Mouse (Mus musculus): Measurements from ENCODE around the gene Olfr275. TPM values are rescaled to one million over a fixed set of nuclear protein-coding genes. Genes with fewer than 3 reads are reported as not detected.
A peak's percentile ranks its signal among the peaks of the same experiment; 100 is the strongest.
"Not testable (repeated sequence)": the region's sequence is repeated elsewhere in the genome, so short reads cannot be mapped to it uniquely, and the experiment has no call there.

Olfr275 gene
- polyA plus RNA-seq (2015; fragmentation: Nextera tagmentation; extraction: Ambion mirVana) = not detected in 2 replicates

- H3K4me1 ChIP-seq (replicated peaks; ENCODE audit: control insufficient read depth, insufficient read depth, low read length) = no peaks in the 10 kb centered on the region
- no peak for TF ChIP-seq CTCF (IDR thresholded peaks at IDR 0.05; ENCODE audit: low read depth)
- no peaks in the 10 kb centered on the region for H3K9me3 ChIP-seq (ENCODE audit: control insufficient read depth)
- H3K27me3 ChIP-seq (replicated peaks; ENCODE audit: control insufficient read depth, insufficient read depth, low read length) = no peaks in the 10 kb centered on the region
- no peak within 1 kb of the TSS for H3K27ac ChIP-seq (ENCODE audit: low read depth, low read length)
- 85% methylated on average over 2 of the region's 2 CpGs for WGBS
- H3K36me3 ChIP-seq (ENCODE audit: control insufficient read depth, insufficient read depth) = no peaks in the 10 kb centered on the region
- H3K4me2 ChIP-seq (replicated peaks; ENCODE audit: low read depth) = no peak within 1 kb of the TSS
- H3K9ac ChIP-seq (ENCODE audit: low read depth, low read length) = no peak within 1 kb of the TSS
- ATAC-seq = no peak
- H3K4me3 ChIP-seq (ENCODE audit: low read depth, low read length) = no peak within 1 kb of the TSS
Measured at GRCm38 (mm10) chr4:52814304-52814703, at the start of gene Olfr275. Gene Olfr275, plus strand, starts transcription at chr4:52814604.

GRCm38 (mm10) chr4:52765612-52766011 is 48.8 kb upstream of the Olfr275 start:
- no peak for ATAC-seq
- Histone ChIP-seq H3K9me3 (ENCODE audit: control insufficient read depth) (no peaks in the 10 kb centered on the region), H3K36me3 (ENCODE audit: control insufficient read depth, insufficient read depth) (no peaks in the 10 kb centered on the region), H3K4me2 (replicated peaks; ENCODE audit: low read depth) (no peak overlapping the region), H3K27me3 (replicated peaks; ENCODE audit: control insufficient read depth, insufficient read depth, low read length) (no peaks in the 10 kb centered on the region), H3K4me3 (ENCODE audit: low read depth, low read length) (no peak overlapping the region), H3K27ac (ENCODE audit: low read depth, low read length) (no peak overlapping the region), H3K4me1 (replicated peaks; ENCODE audit: control insufficient read depth, insufficient read depth, low read length) (no peaks in the 10 kb centered on the region), H3K9ac (ENCODE audit: low read depth, low read length) (no peak overlapping the region)
- WGBS = 80% methylated on average over 6 of the region's 6 CpGs
- no peak for TF ChIP-seq CTCF (IDR thresholded peaks at IDR 0.05; ENCODE audit: low read depth)

GRCm38 (mm10) chr4:52772186-52772585 is 42.2 kb upstream of the Olfr275 start:
- Histone ChIP-seq H3K27ac (ENCODE audit: low read depth, low read length) (no peak overlapping the region), H3K4me3 (ENCODE audit: low read depth, low read length) (no peak overlapping the region), H3K9me3 (ENCODE audit: control insufficient read depth) (no peaks in the 10 kb centered on the region), H3K4me1 (replicated peaks; ENCODE audit: control insufficient read depth, insufficient read depth, low read length) (no peaks in the 10 kb centered on the region), H3K36me3 (ENCODE audit: control insufficient read depth, insufficient read depth) (no peaks in the 10 kb centered on the region), H3K27me3 (replicated peaks; ENCODE audit: control insufficient read depth, insufficient read depth, low read length) (no peaks in the 10 kb centered on the region), H3K9ac (ENCODE audit: low read depth, low read length) (no peak overlapping the region), H3K4me2 (replicated peaks; ENCODE audit: low read depth) (no peak overlapping the region)
- ATAC-seq = no peak
- TF ChIP-seq CTCF (IDR thresholded peaks at IDR 0.05; ENCODE audit: low read depth) = no peak
- 75% methylated on average over 5 of the region's 5 CpGs for WGBS

- Histone ChIP-seq H3K4me1 (replicated peaks; ENCODE audit: control insufficient read depth, insufficient read depth, low read length) (no peaks in the 10 kb centered on the region), H3K4me2 (replicated peaks; ENCODE audit: low read depth) (no peak overlapping the region), H3K27me3 (replicated peaks; ENCODE audit: control insufficient read depth, insufficient read depth, low read length) (no peaks in the 10 kb centered on the region), H3K27ac (ENCODE audit: low read depth, low read length) (no peak overlapping the region), H3K4me3 (ENCODE audit: low read depth, low read length) (no peak overlapping the region), H3K9me3 (ENCODE audit: control insufficient read depth) (no peaks in the 10 kb centered on the region), H3K36me3 (ENCODE audit: control insufficient read depth, insufficient read depth) (no peaks in the 10 kb centered on the region), H3K9ac (ENCODE audit: low read depth, low read length) (no peak overlapping the region)
- TF ChIP-seq CTCF (IDR thresholded peaks at IDR 0.05; ENCODE audit: low read depth) = no peak
- WGBS = 59% methylated on average over 3 of the region's 3 CpGs
- ATAC-seq = peak; percentile 95
Measured at GRCm38 (mm10) chr4:52800013-52800412, 14.4 kb upstream of the Olfr275 start.

GRCm38 (mm10) chr4:52811871-52812270 is 2.5 kb upstream of the Olfr275 start:
- WGBS = 23% methylated on average over 2 of the region's 2 CpGs
- no peak overlapping the region for H3K4me2 ChIP-seq (replicated peaks; ENCODE audit: low read depth)
- H3K4me1 ChIP-seq (replicated peaks; ENCODE audit: control insufficient read depth, insufficient read depth, low read length) = no peaks in the 10 kb centered on the region
- ATAC-seq = no peak
- no peaks in the 10 kb centered on the region for H3K27me3 ChIP-seq (replicated peaks; ENCODE audit: control insufficient read depth, insufficient read depth, low read length)
- no peak overlapping the region for H3K4me3 ChIP-seq (ENCODE audit: low read depth, low read length)
- H3K9ac ChIP-seq (ENCODE audit: low read depth, low read length) = no peak overlapping the region
- H3K36me3 ChIP-seq (ENCODE audit: control insufficient read depth, insufficient read depth) = no peaks in the 10 kb centered on the region
- H3K27ac ChIP-seq (ENCODE audit: low read depth, low read length) = no peak overlapping the region
- H3K9me3 ChIP-seq (ENCODE audit: control insufficient read depth) = no peaks in the 10 kb centered on the region
- peak; percentile 47 for TF ChIP-seq CTCF (IDR thresholded peaks at IDR 0.05; ENCODE audit: low read depth)

- Histone ChIP-seq H3K4me1 (replicated peaks; ENCODE audit: control insufficient read depth, insufficient read depth, low read length) (no peaks in the 10 kb centered on the region), H3K4me3 (ENCODE audit: low read depth, low read length) (no peak overlapping the region), H3K36me3 (ENCODE audit: control insufficient read depth, insufficient read depth) (no peaks in the 10 kb centered on the region), H3K27me3 (replicated peaks; ENCODE audit: control insufficient read depth, insufficient read depth, low read length) (no peaks in the 10 kb centered on the region), H3K9ac (ENCODE audit: low read depth, low read length) (no peak overlapping the region), H3K4me2 (replicated peaks; ENCODE audit: low read depth) (no peak overlapping the region), H3K27ac (ENCODE audit: low read depth, low read length) (no peak overlapping the region), H3K9me3 (ENCODE audit: control insufficient read depth) (no peaks in the 10 kb centered on the region)
- ATAC-seq = no peak
- TF ChIP-seq CTCF (IDR thresholded peaks at IDR 0.05; ENCODE audit: low read depth) = no peak
- WGBS = 96% methylated on average over 11 of the region's 11 CpGs
Measured at GRCm38 (mm10) chr4:52821375-52821774, 7.0 kb downstream of the Olfr275 start.

GRCm38 (mm10) chr4:52845411-52845810 is 31.0 kb downstream of the Olfr275 start:
- WGBS = 0% methylated on average over 1 of the region's 1 CpGs
- H3K4me3 ChIP-seq (ENCODE audit: low read depth, low read length); H3K4me1 ChIP-seq (replicated peaks; ENCODE audit: control insufficient read depth, insufficient read depth, low read length); H3K4me2 ChIP-seq (replicated peaks; ENCODE audit: low read depth); H3K36me3 ChIP-seq (ENCODE audit: control insufficient read depth, insufficient read depth); H3K9me3 ChIP-seq (ENCODE audit: control insufficient read depth); H3K27me3 ChIP-seq (replicated peaks; ENCODE audit: control insufficient read depth, insufficient read depth, low read length); H3K27ac ChIP-seq (ENCODE audit: low read depth, low read length); ATAC-seq; H3K9ac ChIP-seq (ENCODE audit: low read depth, low read length): not testable (repeated sequence)
